Mouse (Mus musculus) midbrain, embryonic 12.5 days (tissue): ENCODE results near the gene Otulin. TPM values are rescaled to one million over a fixed set of nuclear protein-coding genes. Genes with fewer than 3 reads are reported as not detected.
A peak's percentile ranks its signal among the peaks of the same experiment; 100 is the strongest.

Experiments used
- ATAC-seq: fragments of 200-750 bp; cut with Nextera tagmentation; 2 replicates; pipeline ENCODE4 v1.8.0; 2017; ENCODE audit warnings: low read depth, moderate TSS enrichment, moderate library complexity; ENCODE audit not compliant: low FRiP score
- H3K27ac ChIP-seq: fragments of 300-500 bp; sonication (generic); replicated peaks from 2 replicates; pipeline ENCODE4 v1.5.1; 2016; ENCODE audit warnings: mild to moderate bottlenecking
- H3K27me3 ChIP-seq: fragments of 300-500 bp; sonication (generic); 2 replicates; pipeline ENCODE4 v1.6.1; 2016; ENCODE audit warnings: mild to moderate bottlenecking
- H3K36me3 ChIP-seq: fragments of 300-500 bp; sonication (generic); 2 replicates; pipeline ENCODE4 v1.6.1; 2016
- H3K4me1 ChIP-seq: fragments of 300-500 bp; sonication (generic); 2 replicates; pipeline ENCODE4 v1.6.1; 2016
- H3K4me2 ChIP-seq: fragments of 300-500 bp; sonication (generic); replicated peaks from 2 replicates; pipeline ENCODE4 v1.6.1; 2016; ENCODE audit warnings: mild to moderate bottlenecking, moderate library complexity
- H3K4me3 ChIP-seq: fragments of 300-500 bp; sonication (generic); 2 replicates; pipeline ENCODE4 v1.5.1; 2016; ENCODE audit warnings: mild to moderate bottlenecking
- H3K9ac ChIP-seq: fragments of 300-500 bp; sonication (generic); replicated peaks from 2 replicates; pipeline ENCODE4 v1.6.1; 2016; ENCODE audit warnings: mild to moderate bottlenecking, moderate library complexity
- H3K9me3 ChIP-seq: fragments of 300-500 bp; sonication (generic); 2 replicates; pipeline ENCODE4 v1.6.1; 2016; ENCODE audit warnings: mild to moderate bottlenecking
- WGBS: fragments of 180-500 bp; shearing (Covaris S2); methylation state at CpG from one replicate; pipeline ENCODE4 v1.1.7; 2016; 5-methylcytosine and 5-hydroxymethylcytosine counted together
- polyA plus RNA-seq: library from polyadenylated mRNA; unstranded; fragments of >200 nt; fragmentation: Nextera tagmentation; extraction: Ambion mirVana; gene quantifications from 2 replicates; pipeline ENCODE4 v1.2.1, GENCODE M21; 2016

The Otulin gene
- polyA plus RNA-seq, 1 experiment from 2014 or later, result 29.0 TPM

DNA sequence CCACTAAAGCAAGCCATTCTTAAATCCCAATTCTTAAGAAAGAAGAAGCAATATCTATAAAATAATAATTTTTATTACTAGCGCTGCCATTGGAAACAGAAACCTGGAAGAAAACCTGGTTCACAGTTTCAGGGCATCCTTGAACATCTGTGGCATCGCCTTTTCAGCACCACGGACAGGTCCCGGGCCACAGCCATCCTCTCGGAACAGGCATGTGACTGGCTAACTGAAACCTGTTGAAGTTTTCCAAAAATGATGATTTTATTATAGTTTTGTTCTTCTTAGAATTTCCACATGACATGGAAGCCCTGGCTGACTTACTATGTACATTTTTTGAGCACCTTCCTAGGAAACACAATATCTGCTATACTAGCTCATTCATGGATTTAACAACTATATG lies 24.5 kb upstream of the Otulin start:
- no peaks in the 10 kb centered on the region for H3K4me1 ChIP-seq
- 21% methylated on average over 5 of the region's 5 CpGs for WGBS
- H3K27ac ChIP-seq, result no peak overlapping the region
- no peaks in the 10 kb centered on the region for H3K9me3 ChIP-seq
- H3K9ac ChIP-seq, result no peak overlapping the region
- H3K36me3 ChIP-seq, result no peaks in the 10 kb centered on the region
- H3K4me3 ChIP-seq, result no peak overlapping the region
- no peaks in the 10 kb centered on the region for H3K27me3 ChIP-seq
- ATAC-seq, result no peak
- H3K4me2 ChIP-seq, result no peak overlapping the region

DNA sequence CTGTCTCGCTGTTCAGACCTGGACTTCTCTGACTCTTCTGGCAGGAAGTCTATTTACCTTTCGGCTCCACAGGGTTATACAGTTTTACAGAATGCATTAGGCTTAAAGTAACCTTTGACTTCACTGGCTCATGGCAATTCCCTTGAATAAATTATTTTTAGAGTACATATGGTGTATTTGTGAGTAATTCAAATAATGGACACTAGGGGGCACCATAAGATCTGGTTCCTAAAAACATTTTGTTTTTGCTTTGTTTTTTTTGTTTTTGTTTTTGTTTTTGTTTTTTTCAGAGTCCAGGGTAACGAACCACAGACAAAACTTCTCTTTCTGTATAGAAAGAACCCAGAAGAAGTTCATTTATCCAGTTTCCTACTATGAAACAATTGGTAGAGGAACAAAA lies 17.2 kb upstream of the Otulin start:
- H3K36me3 ChIP-seq, result no peaks in the 10 kb centered on the region
- WGBS, result 54% methylated on average over 3 of the region's 3 CpGs
- no peak for ATAC-seq
- H3K9ac ChIP-seq, result no peak overlapping the region
- H3K27ac ChIP-seq, result no peak overlapping the region
- H3K4me3 ChIP-seq, result no peak overlapping the region
- no peaks in the 10 kb centered on the region; the same call in 1 of the 2 replicates for H3K27me3 ChIP-seq
- H3K9me3 ChIP-seq, result 0 out of 2 replicates have a peak, but pooled peaks cover under 1% of the 10 kb centered on the region
- H3K4me2 ChIP-seq, result no peak overlapping the region
- H3K4me1 ChIP-seq, result no peaks in the 10 kb centered on the region

DNA sequence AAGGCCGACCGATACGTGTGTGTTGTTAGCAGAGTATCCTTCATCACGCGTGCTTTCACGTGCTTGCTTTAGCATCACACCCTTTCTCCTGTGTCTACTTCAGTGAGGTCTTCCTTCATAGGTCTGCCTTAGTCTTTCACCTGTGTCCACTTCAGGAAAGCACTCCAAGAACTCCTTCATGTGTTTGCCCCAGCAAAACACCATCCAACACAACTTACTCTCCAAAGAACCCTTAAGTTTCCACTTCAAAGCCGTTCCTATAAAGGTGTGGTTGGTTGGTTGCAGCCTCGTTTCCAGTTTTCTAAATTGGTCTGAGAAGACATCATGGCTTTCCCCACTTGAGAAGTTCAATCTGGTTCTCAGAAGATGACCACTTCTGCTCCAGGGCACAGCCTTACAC lies 16.2 kb upstream of the Otulin start:
- Histone ChIP-seq H3K36me3 (no peaks in the 10 kb centered on the region), H3K4me1 (no peaks in the 10 kb centered on the region), H3K9ac (no peak overlapping the region), H3K4me3 (no peak overlapping the region), H3K9me3 (0 out of 2 replicates have a peak, but pooled peaks cover 3% of the 10 kb centered on the region), H3K27me3 (no peaks in the 10 kb centered on the region; the same call in 1 of the 2 replicates), H3K27ac (no peak overlapping the region), H3K4me2 (no peak overlapping the region)
- 96% methylated on average over 8 of the region's 8 CpGs for WGBS
- ATAC-seq, result no peak

DNA sequence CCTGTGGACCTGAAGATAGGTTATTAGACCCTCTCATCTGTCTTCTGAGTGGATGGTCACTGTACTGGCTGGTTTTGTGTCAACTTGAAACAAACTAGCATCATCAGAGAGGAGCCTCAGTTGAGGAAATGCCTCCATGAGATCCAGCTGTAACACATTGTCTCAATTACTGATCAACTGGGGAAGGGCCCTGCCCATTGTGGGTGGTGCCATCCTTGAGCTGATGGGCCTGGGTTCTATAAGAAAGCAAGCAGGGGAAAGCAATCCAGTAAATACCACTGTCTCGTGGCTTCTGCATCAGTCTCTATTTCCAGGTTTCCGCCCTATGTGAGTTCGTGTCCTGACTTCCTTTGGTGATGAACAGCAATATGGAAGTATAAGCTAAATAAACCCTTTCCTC lies 14.8 kb upstream of the Otulin start:
- Histone ChIP-seq H3K4me2 (no peak overlapping the region), H3K27ac (no peak overlapping the region), H3K36me3 (no peaks in the 10 kb centered on the region), H3K9ac (no peak overlapping the region), H3K27me3 (no peaks in the 10 kb centered on the region; the same call in 1 of the 2 replicates), H3K4me3 (no peak overlapping the region), H3K4me1 (no peaks in the 10 kb centered on the region), H3K9me3 (0 out of 2 replicates have a peak, but pooled peaks cover 3% of the 10 kb centered on the region)
- no peak for ATAC-seq
- 88% methylated on average over 3 of the region's 3 CpGs for WGBS

DNA sequence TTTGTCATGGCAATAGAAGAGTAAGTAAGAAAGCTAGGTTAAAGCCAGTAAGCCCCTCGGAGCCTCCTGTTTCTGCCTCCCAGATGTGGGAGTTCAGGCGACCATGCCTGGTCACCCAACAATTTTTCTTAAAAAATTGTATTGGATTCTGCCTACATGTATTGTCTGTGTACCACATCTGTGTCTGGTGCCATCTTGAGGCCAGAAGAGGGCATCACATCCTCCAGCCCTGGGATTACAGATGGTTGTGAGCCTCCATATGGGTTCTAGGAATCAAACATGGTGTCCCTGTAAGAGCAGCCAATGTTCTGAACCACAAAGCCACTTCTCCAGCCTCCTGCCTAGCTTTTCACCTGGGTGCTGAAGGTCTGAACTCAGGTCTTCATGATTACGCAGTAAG lies 12.4 kb upstream of the Otulin start:
- 85% methylated on average over 3 of the region's 3 CpGs for WGBS
- Histone ChIP-seq H3K27ac (no peak overlapping the region), H3K4me2 (no peak overlapping the region), H3K4me1 (no peaks in the 10 kb centered on the region), H3K9me3 (0 out of 2 replicates have a peak, but pooled peaks cover 3% of the 10 kb centered on the region), H3K36me3 (no peaks in the 10 kb centered on the region), H3K27me3 (no peaks in the 10 kb centered on the region; the same call in 1 of the 2 replicates), H3K9ac (no peak overlapping the region), H3K4me3 (no peak overlapping the region)
- ATAC-seq, result no peak

DNA sequence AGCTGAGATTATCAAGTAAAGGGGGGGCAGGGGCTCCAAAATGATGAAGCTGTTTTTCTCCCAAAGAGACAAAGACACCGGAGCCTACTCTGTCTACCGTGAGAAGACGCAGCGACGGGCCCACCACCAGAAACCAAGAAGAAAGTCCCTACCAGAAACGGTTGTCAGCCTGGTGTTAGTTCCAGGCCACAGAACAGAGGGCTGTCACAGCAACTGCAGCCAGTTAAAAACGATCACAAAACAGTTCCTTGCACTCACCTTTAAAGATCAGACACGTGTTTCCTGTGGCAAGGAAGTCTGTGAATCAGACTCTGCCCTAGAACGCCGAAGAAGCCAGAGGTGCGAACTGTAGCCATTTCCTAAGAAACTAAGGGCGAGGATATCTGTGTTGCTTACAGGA lies 10.7 kb upstream of the Otulin start:
- H3K9ac ChIP-seq, result no peak overlapping the region
- H3K27me3 ChIP-seq, result no peaks in the 10 kb centered on the region; the same call in 1 of the 2 replicates
- H3K4me1 ChIP-seq, result no peaks in the 10 kb centered on the region
- no peak for ATAC-seq
- no peak overlapping the region for H3K4me3 ChIP-seq
- WGBS, result 74% methylated on average over 12 of the region's 12 CpGs
- H3K36me3 ChIP-seq, result no peaks in the 10 kb centered on the region
- H3K4me2 ChIP-seq, result no peak overlapping the region
- H3K9me3 ChIP-seq, result 0 out of 2 replicates have a peak, but pooled peaks cover 3% of the 10 kb centered on the region
- no peak overlapping the region for H3K27ac ChIP-seq

DNA sequence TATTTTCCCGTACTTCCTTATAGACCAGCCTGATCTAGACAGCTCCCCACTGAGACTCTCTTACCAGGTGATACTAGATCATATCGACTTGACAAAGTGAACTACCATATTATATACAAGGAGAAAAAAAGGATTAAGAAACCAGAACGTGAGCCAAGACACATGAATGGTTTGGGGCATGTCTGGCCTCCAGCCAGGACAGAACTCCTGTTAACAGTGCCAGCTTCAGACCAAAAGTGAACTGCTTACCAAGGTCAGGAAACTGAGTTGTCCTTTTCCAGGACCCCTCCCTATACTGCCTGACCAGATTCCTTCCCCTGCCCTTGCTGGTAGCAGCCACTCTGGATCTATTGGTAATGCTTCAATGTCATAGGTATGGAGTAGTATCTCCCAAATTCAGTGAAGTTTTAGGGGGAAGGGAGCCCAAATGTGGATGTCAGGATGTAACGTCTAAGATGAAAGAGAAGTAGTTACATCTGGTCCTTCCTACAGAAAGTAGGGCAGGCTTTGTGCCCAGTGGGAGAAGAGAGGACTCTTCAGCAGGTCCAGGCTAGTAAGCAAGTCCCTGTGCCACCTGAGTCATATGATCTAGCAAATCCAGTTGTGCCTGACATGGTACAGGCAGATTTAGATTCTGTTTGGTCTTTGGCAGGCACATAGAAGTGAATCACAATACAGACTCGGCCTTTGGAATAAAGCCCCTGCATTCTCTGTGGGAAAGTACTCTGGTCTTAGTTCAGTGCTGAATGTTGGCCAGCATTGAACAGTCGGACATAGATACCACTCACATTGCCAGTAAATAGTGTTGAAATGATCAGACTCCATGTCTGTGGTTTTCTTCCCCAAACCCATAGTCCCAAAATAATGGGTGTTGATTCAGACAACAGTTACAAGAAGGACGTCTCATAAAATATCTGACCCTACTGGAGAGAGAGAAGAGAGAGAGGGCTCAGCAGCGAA lies 3.7 kb upstream of the Otulin start:
- Histone ChIP-seq H3K9ac (no peak overlapping the region), H3K4me1 (peaks cover 13% of the 10 kb centered on the region), H3K27me3 (no peaks in the 10 kb centered on the region), H3K27ac (no peak overlapping the region), H3K9me3 (no peaks in the 10 kb centered on the region), H3K36me3 (no peaks in the 10 kb centered on the region), H3K4me3 (no peak overlapping the region), H3K4me2 (no peak overlapping the region)
- WGBS, result 85% methylated on average over 8 of the region's 8 CpGs
- ATAC-seq, result no peak

DNA sequence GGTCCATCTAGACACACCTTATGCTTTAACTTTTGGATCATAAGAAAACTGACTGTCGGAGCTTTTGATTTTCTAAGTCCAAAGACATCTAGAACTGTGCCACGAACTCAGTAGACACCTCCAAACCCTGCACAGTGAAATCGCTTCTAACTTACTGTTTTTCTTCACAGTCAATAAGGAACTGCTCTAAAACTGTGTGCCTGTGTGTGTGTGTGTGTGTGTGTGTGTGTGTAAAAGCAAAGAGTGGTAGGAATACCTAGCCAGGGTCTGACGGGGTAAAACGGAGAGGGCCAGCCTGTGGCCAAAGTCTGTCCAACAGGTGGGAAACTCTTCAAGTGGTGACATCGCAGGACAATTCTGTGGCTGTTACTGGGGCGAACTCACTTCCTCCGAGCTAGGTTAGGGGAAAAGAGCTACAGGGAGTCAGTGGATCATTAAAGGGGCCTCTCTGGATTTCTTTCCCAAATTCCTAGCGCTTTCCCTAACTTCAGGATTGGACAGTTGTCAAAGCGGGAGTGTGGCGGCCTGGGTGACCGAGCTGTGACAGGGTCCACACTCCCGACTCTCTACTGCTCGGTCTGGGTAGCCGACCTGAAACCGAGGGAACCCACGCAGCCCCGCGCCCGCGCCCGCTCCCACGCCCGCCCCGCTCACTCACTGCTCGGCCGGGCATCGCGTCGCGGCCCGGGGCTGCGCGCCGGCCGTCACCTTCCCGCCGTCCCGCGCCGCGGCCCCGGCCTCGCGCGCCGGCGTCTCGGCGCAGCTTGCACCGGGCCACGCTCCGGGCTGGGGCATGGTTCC lies 493 bp downstream of the Otulin start:
- 3% methylated on average over 36 of the region's 53 CpGs for WGBS
- no peak overlapping the region for H3K27ac ChIP-seq
- peak overlapping the region; percentile 91 for H3K4me3 ChIP-seq
- H3K9me3 ChIP-seq, result no peaks in the 10 kb centered on the region
- peaks cover 20% of the 10 kb centered on the region for H3K4me1 ChIP-seq
- H3K4me2 ChIP-seq, result peak overlapping the region; percentile 88
- no peaks in the 10 kb centered on the region; the same call in 1 of the 2 replicates for H3K36me3 ChIP-seq
- ATAC-seq, result peak; percentile 81; the same call in 1 of the 2 replicates
- peak overlapping the region; percentile 79 for H3K9ac ChIP-seq
- no peaks in the 10 kb centered on the region for H3K27me3 ChIP-seq

DNA sequence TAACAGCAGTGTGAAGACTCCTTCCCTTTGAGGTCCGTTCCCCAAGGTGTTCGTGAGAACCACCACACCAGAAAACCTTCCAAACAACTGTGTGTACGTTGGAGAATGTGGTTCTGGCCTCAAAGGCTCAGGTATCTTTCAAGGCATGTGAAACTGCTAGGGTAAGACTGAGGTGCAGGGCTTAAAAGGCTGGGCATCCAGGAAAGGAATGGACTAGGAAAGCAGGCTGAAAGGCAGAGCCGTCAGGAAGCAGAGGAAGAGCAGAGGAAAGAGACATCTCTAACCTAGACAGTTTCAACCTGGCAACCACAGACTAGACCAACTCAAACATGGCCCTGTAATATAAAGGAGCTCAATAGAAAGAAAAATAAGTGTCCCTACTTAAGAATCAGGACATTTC lies 1.4 kb downstream of the Otulin start:
- no peaks in the 10 kb centered on the region; the same call in 1 of the 2 replicates for H3K36me3 ChIP-seq
- H3K9me3 ChIP-seq, result no peaks in the 10 kb centered on the region
- H3K27me3 ChIP-seq, result no peaks in the 10 kb centered on the region
- peak overlapping the region; percentile 88 for H3K4me2 ChIP-seq
- H3K9ac ChIP-seq, result no peak overlapping the region
- H3K27ac ChIP-seq, result no peak overlapping the region
- H3K4me1 ChIP-seq, result peaks cover 20% of the 10 kb centered on the region
- WGBS, result 77% methylated on average over 4 of the region's 4 CpGs
- no peak for ATAC-seq
- peak overlapping the region; percentile 91; the same call in 1 of the 2 replicates for H3K4me3 ChIP-seq

DNA sequence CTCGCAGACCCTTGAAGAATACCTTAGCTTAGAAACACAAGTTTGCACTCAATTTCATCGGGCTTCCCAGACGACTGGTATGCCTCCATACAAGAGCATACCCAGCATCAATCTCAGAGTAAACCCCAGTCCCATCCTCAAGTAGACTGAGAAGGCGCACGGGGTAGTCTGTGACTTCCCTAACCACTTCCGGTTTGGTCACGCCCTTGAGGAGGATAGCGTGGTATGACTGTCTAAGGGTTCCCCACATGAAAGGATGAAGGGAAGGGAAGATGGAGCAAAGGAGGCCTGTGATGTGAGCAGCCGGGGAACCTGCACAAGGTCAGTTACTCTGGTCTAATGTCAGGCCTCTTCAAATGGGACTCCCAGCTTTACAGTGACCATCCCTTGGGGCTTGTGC lies 2.7 kb downstream of the Otulin start:
- ATAC-seq, result no peak
- Histone ChIP-seq H3K9ac (no peak overlapping the region), H3K36me3 (no peaks in the 10 kb centered on the region; the same call in 1 of the 2 replicates), H3K4me1 (peaks cover 20% of the 10 kb centered on the region), H3K4me3 (no peak overlapping the region), H3K4me2 (no peak overlapping the region), H3K27me3 (no peaks in the 10 kb centered on the region), H3K27ac (no peak overlapping the region), H3K9me3 (no peaks in the 10 kb centered on the region)
- 92% methylated on average over 9 of the region's 9 CpGs for WGBS

DNA sequence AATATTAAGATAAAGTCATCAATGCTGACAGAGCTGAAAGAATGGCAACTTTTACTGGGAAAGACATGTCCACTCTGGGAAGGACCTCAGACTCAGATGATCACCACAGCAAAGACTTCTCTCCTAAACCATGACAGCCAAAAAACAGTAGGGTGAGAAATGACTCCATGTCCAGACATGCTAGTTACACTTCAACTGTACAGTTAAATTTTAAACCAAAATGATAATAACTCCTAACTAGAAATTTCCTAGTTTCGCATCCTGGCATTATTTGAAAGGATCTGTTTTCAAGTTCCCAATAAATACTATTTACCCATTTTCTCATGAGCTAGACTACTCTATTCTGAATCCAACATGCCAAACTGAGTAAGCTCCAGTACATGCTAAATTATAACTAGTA lies 4.2 kb downstream of the Otulin start:
- H3K4me2 ChIP-seq, result no peak overlapping the region
- H3K27me3 ChIP-seq, result no peaks in the 10 kb centered on the region
- H3K9me3 ChIP-seq, result no peaks in the 10 kb centered on the region
- no peak overlapping the region for H3K9ac ChIP-seq
- peaks cover 19% of the 10 kb centered on the region for H3K4me1 ChIP-seq
- WGBS, result 97% methylated on average over 1 of the region's 1 CpGs
- peaks cover 9% of the 10 kb centered on the region; the same call in 1 of the 2 replicates for H3K36me3 ChIP-seq
- ATAC-seq, result no peak
- H3K27ac ChIP-seq, result no peak overlapping the region
- no peak overlapping the region for H3K4me3 ChIP-seq

DNA sequence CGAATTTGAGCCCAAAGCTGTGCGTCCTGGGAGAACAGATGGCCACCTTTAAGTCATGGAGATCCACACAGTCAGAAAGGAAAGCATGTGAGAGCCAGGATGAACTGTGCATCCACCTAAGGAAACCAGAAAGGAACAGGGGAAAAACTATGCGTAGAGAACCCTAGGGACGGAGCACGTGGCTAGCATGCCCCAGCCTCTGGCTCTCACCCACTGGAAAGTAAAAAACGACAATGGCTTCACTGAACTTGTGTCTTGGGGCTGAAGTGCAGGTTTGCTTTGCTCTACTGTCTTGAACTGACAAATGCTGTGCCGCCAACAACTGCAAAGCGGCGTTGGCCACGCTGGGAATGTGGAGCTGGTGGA lies 4.6 kb downstream of the Otulin start:
- no peaks in the 10 kb centered on the region for H3K9me3 ChIP-seq

More for the DNA sequence above, 4.6 kb downstream of the Otulin start:
- Histone ChIP-seq H3K36me3 (peaks cover 9% of the 10 kb centered on the region; the same call in 1 of the 2 replicates), H3K4me1 (peaks cover 15% of the 10 kb centered on the region), H3K27me3 (no peaks in the 10 kb centered on the region), H3K4me3 (no peak overlapping the region), H3K27ac (no peak overlapping the region), H3K9ac (no peak overlapping the region), H3K4me2 (no peak overlapping the region)
- no peak for ATAC-seq
- 91% methylated on average over 10 of the region's 10 CpGs for WGBS
